Mouse (Mus musculus) megakaryocyte, adult 5-6 weeks (primary cell): ENCODE data around the gene Nbl1. TPM values are rescaled to one million over a fixed set of nuclear protein-coding genes. Genes with fewer than 3 reads are reported as not detected.

Experiments
- ATAC-seq: 2 replicates; pipeline ENCODE4 v1.8.0; 2016; ENCODE audit warnings: mild to moderate bottlenecking, inconsistent platforms; ENCODE audit not compliant: poor library complexity, severe bottlenecking
- total RNA-seq, 2 experiments: library from RNA; stranded (forward) in 1 of 2; stranded (reverse) in 1 of 2; fragments of 153-499, 151-499 nt in 1 of 2; fragments of 221-1000, 200-1000 nt in 1 of 2; gene quantifications; 2 replicates each; pipeline versions ENCODE4 v1.2.3 to v1.2.4; 2015 to 2017

Nbl1 gene
- total RNA-seq, 2 experiments from 2014 or later: 0.15 TPM; not detected in 1

GRCm38 (mm10) chr4:139033263-139034009 lies 59.4 kb downstream of the Nbl1 start:
- no peak for ATAC-seq

DNA sequence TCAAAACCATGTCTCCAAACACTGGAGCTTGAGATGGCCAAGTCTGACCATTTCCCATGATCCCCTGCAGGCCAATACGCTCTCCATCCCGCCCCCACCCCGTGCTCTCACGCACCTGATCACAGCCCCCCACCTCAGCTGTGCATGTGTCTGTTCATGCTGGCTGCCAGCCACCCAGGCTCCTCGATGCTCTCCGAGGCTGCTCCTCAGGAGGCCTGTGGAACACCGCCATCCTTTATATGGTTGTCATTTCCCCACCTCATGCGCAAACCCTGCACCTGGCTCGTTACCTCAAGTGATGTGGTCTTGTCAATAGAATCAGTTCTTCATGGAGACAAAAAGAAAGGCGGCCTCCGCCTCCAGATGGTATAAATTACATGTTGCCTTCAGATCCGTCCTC lies 60.3 kb downstream of the Nbl1 start:
- ATAC-seq: no peak

Other genes starting within 250 kb of the Nbl1 start
- not detected in 2 replicates for gene Pla2g5, start 229.5 kb downstream of the Nbl1 start, total RNA-seq (2015)
- not detected in 2 replicates for gene Pla2g5, start 229.5 kb downstream of the Nbl1 start, total RNA-seq (2017)
- not detected in 2 replicates for gene Gm13030, start 219.0 kb downstream of the Nbl1 start, total RNA-seq (2015)
- gene Gm13030, start 219.0 kb downstream of the Nbl1 start, total RNA-seq (2017): not detected in 2 replicates
- not detected in 2 replicates for gene Pla2g2e, start 215.1 kb downstream of the Nbl1 start, total RNA-seq (2015)
- gene Pla2g2e, start 215.1 kb downstream of the Nbl1 start, total RNA-seq (2017): not detected in 2 replicates
- gene Otud3, start 179.0 kb downstream of the Nbl1 start, total RNA-seq (2015): 3.3 TPM in 2 replicates
- gene Otud3, start 179.0 kb downstream of the Nbl1 start, total RNA-seq (2017): 9.5 TPM in 2 replicates
- not detected in 2 replicates for gene Rnf186, start 125.9 kb downstream of the Nbl1 start, total RNA-seq (2015)
- not detected in 2 replicates for gene Rnf186, start 125.9 kb downstream of the Nbl1 start, total RNA-seq (2017)
- 5.2 and 7.0 TPM in 2 replicates for gene Tmco4, start 120.1 kb downstream of the Nbl1 start, total RNA-seq (2015)
- gene Tmco4, start 120.1 kb downstream of the Nbl1 start, total RNA-seq (2017): 17.6 TPM in 2 replicates
- not detected in 2 replicates for gene Htr6, start 17.4 kb downstream of the Nbl1 start, total RNA-seq (2015)
- gene Htr6, start 17.4 kb downstream of the Nbl1 start, total RNA-seq (2017): not detected in 2 replicates
- 318 and 395 TPM in 2 replicates for gene Minos1, start 38.1 kb upstream of the Nbl1 start, total RNA-seq (2015)
- 120 and 123 TPM in 2 replicates for gene Minos1, start 38.1 kb upstream of the Nbl1 start, total RNA-seq (2017)
- 683 and 689 TPM in 2 replicates for gene Capzb, start 99.9 kb upstream of the Nbl1 start, total RNA-seq (2015)
- 251 and 275 TPM in 2 replicates for gene Capzb, start 99.9 kb upstream of the Nbl1 start, total RNA-seq (2017)
- gene Pqlc2, start 217.7 kb upstream of the Nbl1 start, total RNA-seq (2015): 9.8 and 11.1 TPM in 2 replicates
- gene Pqlc2, start 217.7 kb upstream of the Nbl1 start, total RNA-seq (2017): 12.8 and 16.1 TPM in 2 replicates
- gene Akr7a5, start 217.8 kb upstream of the Nbl1 start, total RNA-seq (2015): 3.9 and 4.2 TPM in 2 replicates
- gene Akr7a5, start 217.8 kb upstream of the Nbl1 start, total RNA-seq (2017): 5.8 and 7.1 TPM in 2 replicates